Mouse (Mus musculus) naive thymus-derived CD4-positive, alpha-beta T cell, adult 5 months (primary cell): ENCODE data around the gene Amdhd1. TPM values are rescaled to one million over a fixed set of nuclear protein-coding genes. Genes with fewer than 3 reads are reported as not detected.

ENCODE experiments used
- polyA plus RNA-seq: library from polyadenylated mRNA; unstranded; fragments of 100-300 nt; shearing (Covaris generic); gene quantifications from one replicate; pipeline ENCODE4 v1.2.1, GENCODE M21; 2017

Gene Amdhd1
- polyA plus RNA-seq: 0.29 TPM

GRCm38 (mm10) chr10:93539775-93540430, at the start of gene Amdhd1:
Amdhd1 (minus strand) TSS chr10:93540033.

DNA sequence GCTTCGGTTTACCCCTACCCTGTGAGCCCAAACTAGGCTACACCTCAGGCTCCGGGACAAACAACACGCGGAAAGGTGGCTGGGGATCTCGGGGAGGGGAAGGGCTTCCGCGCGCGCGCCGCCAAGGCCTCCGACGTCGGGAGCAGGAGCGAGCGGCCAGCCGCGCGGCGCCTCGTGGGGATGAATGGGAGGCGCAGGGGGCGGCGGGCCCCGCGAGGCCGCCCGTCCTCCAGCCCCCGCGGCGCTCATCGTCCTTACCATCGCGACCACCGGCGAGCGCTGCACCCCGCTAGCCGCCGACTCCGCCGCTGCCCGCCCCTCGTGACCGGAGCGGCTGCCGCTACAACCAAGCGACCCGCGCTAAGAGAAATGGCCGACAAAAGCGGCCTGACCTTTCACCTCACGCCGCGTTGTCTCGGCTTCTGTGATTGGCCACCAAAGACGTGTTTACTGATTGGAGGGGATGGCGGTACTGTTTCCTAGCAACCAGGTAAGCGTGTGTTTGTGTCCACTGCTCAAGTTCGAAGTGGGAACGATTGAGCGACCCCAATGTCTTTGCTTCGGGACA, 49.5 kb upstream of the Amdhd1 start, which contains the start of gene Snrpf:
Gene Snrpf, minus strand, starts transcription at position 426 of the 568 bp plus-strand sequence.

GRCm38 (mm10) chr10:93540431-93541210, 788 bp upstream of the Amdhd1 start, which contains the start of gene Ccdc38:
Ccdc38 (plus strand) TSS chr10:93540632.

GRCm38 (mm10) chr10:93488066-93488827, 51.6 kb downstream of the Amdhd1 start, which contains the start of gene Hal:
Hal (plus strand) TSS chr10:93488768.

Other genes with a start within 250 kb of the Amdhd1 start
- gene Elk3, start 228.9 kb downstream of the Amdhd1 start, polyA plus RNA-seq: 26.5 TPM
- 187 TPM for gene Lta4h, start 86.6 kb downstream of the Amdhd1 start, polyA plus RNA-seq
- 0.31 TPM for gene Hal, start 51.3 kb downstream of the Amdhd1 start, polyA plus RNA-seq
- gene Ccdc38, start 599 bp upstream of the Amdhd1 start, polyA plus RNA-seq: 1.2 TPM
- 46.0 TPM for gene Snrpf, start 49.7 kb upstream of the Amdhd1 start, polyA plus RNA-seq
- gene Ntn4, start 100.6 kb upstream of the Amdhd1 start, polyA plus RNA-seq: 0.19 TPM